Mouse (Mus musculus): ENCODE results near the gene Pawr.
A peak's percentile ranks its signal among the peaks of the same experiment; 100 is the strongest.

Gene Pawr

DNA sequence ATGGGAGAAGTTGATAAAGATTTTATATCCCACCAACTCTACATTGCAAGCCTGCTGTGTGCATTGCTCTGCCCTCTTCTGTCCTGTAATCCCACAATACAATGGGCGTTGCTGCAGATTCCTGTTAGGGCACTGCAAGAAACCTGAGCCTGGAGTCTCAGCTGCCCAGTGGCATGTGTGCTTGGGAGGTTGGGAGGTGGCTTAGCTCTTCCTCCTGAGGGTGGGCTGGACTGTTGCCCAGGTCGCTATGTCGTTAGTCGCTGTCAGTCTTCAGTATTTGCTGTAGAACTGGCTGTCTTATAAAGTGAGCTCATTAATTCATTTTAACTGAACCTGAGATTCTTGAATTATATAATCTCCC, 58.0 kb downstream of the Pawr start:
- no peak for DNase-seq (ENCODE audit: low spot score in 2 of 2)

DNA sequence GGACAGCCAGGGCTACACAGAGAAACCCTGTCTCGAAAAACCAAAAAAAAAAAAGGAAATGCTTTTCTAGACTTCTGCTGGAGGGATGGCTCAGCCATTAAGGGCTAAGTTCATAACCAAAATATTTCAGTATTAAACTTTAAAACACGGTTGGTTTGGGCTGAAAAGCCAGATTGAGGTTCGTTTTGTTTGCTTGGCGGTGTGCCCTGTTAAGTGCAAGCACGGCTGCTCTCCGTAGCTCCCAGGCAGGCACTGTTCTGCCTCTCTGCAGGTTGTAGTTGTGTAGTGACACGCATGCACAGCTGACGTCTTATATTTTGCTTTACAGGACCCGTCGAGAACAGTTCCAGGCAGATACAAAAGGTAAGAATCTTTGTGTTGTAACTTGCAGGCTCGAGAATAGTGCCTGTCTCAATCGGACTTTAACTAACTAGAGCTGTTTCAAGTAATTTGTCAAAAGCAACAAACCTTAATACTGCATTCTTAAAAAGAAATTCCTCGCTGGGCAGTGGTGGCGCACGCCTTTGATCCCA, 59.5 kb downstream of the Pawr start:
- DNase-seq (ENCODE audit: low spot score in 2 of 2): no peak

DNA sequence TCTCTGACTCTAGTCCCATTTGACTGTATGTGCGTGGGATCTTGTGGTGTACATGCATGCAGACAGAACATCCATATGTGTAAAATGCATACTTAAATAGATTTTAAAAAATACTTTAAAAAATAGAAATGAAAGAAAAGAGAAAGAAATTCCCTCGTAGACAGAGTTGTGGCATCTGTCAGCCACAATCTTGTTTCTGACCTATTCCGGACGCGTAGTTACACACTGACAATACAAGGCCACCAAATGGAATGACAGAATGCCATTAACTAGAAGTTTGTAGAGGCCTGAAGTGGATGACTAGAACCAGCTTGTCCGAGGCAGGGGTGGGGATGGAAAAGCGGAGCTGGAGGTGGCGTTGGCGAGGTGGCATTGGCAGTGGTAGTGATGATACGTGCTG, 60.2 kb downstream of the Pawr start:
- no peak for DNase-seq (ENCODE audit: low spot score in 2 of 2)

DNA sequence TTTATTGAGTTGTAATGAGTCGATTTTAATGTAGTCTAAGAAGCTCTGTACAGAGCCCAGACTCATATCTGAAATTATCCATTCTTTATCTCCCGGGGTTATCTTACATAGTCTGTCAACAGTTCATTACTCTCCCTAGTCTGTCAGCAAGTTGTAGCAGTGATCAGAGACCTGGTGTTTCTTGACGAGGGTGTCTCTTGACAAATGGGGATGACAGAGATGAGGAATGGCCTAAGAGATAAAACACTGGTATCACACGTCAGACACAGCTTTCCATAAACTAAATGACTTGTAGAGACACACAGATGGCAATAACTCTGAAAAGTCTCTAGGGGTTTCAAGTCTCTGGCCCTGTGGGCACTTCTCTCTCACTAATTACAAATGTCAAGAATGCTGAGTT, 62.4 kb downstream of the Pawr start:
- DNase-seq (ENCODE audit: low spot score in 2 of 2): no peak

DNA sequence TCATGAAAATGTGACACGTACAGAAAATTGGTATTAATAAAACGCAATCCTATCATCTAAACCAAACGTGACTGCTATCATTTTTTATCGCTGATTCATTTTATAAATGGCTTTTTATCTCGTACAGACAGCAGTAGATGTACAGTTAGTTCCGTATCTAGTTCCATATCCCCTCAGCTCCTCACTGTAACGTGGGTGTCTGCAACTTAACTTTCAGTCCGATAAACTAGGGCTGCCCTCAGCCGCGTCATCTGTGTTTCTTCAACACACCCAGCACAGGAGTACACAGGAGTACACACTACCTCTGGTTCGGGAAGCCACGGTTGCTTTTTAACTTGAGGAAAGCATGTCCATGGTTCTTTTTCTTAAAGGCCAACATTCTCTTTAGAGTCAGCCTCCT, 63.3 kb downstream of the Pawr start:
- no peak for DNase-seq (ENCODE audit: low spot score in 2 of 2)

DNA sequence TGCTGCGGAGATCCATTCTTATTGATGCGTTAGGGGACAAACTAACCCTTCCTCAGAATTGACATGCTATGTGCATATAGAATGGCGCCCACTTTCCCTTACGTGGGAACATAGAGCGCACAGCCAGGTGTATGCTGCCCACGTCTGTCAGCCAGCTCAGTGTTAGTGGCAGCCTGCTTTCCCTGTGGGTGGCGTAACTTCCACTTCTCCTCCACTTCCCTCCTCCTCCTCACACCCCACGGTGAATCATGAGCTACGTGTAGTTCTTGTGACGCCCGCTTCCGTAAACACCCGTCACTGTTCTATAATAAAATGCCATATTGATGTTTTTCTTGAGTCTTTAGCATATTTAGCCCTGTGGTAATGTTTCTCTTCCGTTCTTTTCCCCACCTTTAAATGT, 63.7 kb downstream of the Pawr start:
- no peak for DNase-seq (ENCODE audit: low spot score in 2 of 2)

DNA sequence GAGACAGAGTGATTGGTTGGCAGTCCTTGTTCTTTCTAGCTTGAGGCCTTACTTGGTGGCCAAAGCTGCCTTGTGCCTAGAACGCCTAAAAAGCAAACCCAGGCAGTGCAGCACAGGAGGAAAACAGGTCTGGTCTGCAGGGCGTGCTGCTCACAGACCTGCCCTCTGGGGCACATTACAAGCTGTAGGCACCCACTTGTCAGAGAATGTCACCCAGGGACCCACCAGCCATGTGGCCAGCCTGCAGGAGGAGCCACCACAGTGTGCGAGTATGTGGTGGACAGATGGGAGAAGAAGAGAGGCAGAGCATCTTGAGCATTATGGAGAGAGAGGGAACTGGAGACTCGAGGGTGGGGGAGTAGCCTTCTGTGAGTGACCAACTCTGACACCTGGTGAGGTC, 70.8 kb downstream of the Pawr start:
- no peak for DNase-seq (ENCODE audit: low spot score in 2 of 2)

DNA sequence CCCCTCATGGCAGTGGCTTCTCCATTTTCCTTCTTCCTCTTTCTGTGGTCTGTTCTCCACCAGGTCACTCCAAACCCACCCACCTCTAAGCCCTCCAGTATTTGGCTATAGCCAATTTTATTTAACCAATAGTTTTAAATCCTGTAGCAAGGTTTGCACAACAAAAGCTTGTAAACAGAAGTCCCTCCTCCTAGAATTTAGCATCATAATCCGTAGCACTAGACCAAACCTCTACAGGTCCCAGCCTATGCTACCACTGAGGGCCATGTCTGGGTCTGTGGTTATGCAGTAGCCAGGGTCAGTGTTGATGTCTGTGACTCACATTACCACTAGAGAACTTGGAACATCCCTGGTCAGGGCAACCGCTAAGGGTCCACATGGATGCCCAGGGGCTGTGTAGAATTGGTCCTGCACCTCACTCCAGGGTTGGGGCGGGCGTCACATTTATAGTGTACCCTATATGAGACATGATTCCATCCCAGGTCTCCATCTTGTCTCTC, 71.5 kb downstream of the Pawr start:
- no peak for DNase-seq (ENCODE audit: low spot score in 2 of 2)

DNA sequence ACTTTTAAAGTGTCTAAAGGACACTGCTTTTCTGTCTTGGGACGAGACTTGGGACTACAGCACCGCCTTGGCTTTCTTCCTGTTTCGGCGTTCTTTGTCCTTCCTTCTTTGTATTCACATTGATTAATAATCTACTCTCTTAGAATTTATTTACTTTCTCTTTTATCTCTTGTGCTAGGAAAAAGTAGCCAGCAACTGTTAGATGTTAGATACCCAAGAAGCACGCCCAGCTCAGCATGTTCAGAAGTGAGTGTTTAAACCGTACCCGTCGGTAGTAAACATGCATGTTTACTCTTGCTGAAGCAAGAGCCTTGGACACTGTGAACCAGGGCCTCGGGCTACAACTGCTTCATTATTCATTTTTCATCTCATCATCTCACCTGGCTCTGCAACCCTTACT, 72.2 kb downstream of the Pawr start:
- DNase-seq (ENCODE audit: low spot score in 2 of 2): peak in 1 of 2 experiments; percentile 19

DNA sequence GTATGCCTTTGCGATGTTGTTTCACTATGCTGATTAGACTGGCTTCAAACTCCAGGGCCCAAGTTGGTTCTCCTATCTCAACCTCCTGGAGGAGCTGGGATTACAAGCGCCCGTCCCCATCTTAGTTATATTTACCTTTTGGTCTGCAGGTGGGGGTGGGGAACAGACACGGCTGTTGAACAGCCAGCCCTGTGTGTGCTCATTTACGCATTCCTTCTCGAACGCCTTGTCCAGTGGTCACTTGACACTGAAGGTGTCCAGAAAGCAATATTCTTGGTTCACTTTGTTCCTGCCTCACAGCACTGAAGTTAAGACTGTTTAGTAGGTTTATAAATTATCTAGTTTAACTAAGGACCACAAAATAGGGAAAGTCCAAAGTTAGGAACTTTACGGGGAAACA, 73.2 kb downstream of the Pawr start:
- DNase-seq (ENCODE audit: low spot score in 2 of 2): no peak

DNA sequence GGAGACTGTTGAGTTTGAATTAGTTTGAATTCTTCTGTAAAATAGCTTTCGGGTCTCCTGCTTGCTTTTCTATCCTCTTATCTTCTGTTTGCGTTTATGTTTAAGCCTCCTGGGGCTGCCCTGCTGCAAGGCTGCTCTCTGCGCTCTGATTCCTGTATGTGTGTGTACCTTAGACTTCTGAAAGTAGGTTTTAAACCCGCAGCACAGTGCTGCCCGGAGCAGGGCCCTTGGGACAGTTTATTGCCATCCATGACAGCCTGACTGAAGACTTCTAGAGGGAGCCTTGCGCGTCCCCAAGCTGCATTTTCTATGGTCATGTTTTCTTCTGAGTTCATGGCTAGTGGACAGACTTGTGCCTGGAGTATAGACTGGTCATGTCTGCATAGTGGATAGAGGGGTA, 74.0 kb downstream of the Pawr start:
- no peak for DNase-seq (ENCODE audit: low spot score in 2 of 2)

DNA sequence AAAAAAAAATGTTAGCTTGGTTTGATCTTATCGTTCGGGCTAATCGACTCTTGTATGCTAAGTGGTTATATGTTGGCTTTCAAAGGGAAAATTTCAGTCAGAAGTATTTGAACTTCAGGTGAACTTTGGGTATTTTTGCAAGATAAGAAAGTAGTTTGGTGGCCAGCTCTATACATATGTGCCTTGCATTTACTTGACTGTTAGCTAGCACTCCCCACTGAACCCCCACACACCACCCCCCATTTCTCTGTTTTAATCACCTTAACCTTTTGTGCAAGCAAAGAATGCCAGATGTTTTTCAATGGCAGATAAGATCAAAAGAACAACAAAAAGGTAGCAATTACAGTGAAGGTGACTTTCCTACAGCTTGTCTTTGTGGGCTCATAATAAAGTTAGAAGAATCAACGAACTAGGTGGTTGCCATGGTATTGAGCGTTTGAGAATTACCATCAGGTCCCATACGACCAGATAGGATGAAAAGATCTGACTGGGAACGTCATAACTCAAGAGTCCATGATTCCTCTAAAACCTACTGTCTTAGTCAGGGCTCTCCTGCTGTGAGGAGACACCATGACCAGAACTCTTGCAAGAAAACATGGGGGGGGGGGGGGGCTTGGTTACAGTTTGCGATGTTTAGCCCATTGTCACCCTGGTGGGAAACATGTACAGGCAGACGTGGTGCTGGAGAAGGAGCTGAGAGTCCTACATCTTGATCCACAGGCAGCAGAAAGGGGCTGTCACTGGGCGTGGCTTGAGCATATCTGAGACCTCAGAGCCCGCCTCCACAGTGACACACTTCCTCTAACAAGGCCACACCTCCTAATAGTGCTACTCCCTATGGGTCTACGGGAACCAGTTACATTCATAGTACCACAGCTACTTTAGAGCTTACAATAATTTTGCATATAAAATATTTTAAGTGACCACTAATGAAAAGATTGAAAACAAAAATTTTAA, 75.2 kb downstream of the Pawr start:
- DNase-seq (ENCODE audit: low spot score in 2 of 2): no peak

DNA sequence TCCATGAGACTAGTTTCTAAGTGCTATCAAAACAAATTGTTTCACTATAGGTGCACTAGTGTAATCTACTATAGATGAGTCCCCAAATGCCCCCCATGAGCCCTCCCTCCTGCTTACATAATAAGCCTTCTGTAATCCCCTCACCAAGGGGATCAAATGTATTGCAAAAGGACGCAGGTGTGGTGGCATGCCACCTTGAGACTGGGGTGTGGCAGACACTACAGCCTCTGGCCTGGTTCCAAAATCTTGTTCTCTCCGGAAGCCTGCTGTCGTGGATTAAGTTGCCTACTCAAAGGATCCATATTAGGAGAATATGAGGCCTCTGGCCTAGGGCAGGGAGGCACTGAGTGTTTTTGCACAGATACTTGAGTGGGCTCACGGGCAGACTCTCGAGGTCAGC, 76.1 kb downstream of the Pawr start:
- no peak for DNase-seq (ENCODE audit: low spot score in 2 of 2)

DNA sequence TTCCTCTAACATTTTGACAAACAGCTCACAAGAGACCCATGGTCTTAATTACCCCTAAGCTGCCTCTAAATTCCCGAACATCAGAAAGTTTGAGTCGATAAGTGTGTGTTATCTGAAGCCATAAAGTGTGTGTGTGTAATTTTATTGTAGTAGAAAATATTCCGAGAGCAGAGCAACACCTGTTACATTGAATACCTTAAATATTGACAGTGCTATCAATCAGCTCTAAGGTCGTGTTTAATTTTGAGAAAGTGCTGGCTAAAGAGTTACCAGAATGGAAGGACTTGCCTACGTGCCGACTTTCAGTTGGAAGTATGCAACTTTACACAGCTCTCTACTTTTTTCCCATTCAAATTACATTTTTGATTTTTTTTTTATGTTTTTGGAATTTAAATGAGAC, 76.5 kb downstream of the Pawr start:
- no peak for DNase-seq (ENCODE audit: low spot score in 2 of 2)

DNA sequence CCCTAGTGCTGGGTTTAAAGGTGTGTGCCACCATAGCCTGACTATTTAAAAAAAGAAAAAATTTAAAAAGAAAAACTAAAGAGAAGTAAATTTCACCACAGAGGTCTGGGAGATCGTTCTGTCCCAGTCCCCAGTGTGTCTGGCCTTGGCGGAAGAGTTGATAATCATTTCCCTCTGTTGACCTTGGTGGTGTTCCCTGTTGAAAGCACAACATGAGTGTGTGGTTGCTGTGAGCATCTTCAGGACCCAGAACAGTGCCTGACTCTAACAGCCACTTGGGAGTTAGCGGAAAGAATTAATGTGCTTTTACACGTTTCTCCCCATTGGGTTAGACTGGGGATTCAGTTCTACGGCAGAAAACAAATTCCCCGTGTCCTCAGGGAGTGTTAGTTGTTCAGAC, 77.1 kb downstream of the Pawr start:
- DNase-seq (ENCODE audit: low spot score in 2 of 2): no peak

DNA sequence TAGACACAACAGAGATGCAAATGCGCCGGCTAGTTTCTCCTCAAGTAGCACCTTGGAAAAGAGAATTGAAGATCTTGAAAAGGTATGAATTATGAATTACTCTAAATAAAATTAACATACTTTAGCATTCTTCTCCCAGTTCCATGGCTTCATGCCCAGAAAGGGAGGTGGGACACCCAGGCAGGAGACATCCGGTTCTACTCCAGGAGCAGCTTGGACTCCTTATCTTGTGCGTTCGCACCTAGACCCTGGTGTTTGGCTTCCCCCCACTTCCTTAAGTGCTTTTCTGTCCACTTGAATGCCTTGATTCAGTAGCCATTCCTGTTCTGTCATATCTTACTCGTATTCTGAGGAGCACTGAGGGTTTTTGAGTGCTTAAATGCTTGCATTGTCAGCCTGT, 77.6 kb downstream of the Pawr start:
- DNase-seq (ENCODE audit: low spot score in 2 of 2): no peak

DNA sequence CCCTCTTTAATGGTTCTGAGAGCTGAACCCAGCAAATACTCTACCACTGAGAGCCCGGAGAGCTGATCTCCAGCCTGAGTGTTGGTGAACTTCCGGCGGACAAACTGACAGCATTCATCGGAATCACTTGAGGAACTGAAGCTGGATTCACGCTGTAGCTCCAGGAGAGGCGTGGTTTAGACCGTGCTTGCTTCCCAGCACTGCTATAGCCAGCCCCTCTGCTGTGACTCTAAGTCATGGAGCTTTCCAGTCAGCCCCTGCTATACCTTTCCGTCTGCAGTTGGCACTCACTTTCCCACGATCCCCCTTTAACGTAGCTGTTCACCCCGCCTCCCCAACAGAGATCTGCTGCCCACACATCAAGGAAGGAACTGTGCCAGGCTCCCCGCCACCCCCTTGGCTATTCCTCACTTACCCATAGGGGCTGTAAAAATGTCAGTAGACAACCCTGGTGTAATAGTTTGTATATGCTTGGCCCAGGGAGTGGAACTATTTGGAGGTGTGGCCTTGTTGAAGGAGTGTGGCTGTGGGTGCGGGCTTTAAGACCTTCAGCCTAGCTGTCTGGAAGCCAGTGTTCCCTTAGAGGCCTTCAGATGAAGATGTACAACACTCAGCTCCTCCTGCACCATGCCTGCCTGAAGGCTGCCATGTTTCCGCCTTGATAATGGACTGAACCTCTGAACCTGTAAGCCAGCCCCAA, 83.2 kb downstream of the Pawr start:
- no peak for DNase-seq (ENCODE audit: low spot score in 2 of 2)

DNA sequence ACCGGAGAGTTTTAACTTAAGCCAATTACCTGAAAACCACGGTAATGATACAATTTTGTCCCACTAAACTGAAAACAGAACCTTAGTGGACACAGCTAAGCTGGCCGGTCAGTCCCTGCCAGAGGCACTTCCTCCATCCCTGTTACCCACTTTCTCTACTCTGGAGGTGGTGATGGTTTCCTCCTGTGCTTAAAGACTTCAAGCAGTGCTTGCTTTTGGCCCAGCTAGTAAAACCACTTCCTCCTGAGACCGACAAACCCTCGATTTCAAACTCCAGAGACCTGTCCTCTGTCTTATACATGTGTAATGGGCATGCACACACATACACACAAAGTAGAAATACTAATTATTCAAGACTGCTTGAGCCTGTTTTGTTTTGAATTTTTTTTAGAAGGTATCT, 85.5 kb downstream of the Pawr start:
- no peak for DNase-seq (ENCODE audit: low spot score in 2 of 2)

DNA sequence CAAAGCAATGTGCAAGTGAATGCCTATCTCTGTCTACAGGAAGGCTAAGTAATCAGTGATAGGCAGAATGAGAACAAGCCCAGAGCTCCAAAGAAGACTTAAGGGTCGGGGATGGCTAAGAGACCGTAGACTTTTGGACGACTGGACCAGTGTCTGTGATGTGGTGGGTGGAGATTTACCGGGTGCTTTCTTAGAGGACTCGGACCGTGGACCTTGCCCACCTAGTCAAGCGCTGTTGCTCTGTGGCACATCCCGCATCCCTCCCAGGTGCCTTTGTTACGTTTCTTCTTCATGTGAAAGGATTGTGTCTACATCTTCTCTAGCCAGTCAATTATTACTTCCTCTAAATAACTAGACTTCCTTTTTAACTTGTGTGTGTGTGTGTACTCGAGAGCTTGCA, 98.6 kb downstream of the Pawr start:
- no peak for DNase-seq (ENCODE audit: low spot score in 2 of 2)

DNA sequence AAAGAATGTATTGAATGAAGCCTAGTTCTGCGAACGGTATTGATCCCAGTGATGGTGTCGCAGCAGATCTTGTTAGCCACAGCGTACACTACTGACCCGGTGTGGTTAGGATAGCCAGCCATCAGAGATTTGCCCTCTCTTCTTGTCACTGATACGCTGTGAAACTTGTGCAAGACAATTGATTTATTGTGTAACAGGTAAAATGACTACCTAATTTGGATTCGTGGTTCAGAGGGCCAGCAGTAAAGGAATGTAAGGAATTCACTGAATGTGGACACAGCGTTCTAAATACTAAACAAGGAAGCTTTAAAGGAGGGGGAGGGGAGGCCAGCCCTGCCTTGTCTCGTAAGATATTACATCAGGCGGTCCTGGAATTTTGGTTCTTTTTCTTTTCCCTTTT, 100.3 kb downstream of the Pawr start:
- no peak for DNase-seq (ENCODE audit: low spot score in 2 of 2)

DNA sequence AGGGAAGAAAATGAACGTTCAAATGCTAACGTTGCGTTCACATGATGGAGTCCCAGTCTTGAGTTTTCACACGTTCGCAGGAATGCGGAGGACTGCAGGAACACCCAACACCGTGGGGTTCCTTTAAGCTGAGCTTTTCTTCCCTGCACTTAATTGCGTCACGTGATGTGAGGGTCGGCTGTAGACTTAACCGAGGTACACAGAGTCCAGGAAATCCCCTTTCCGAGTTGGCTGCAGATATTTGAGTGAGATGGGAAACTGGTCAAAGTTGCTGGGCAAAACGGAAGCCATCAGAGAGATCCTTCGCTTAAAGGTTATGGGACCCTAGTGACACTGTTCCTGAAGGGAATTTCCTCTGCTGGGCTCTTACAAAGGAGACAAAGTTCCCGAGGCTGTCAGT, 102.1 kb downstream of the Pawr start:
- DNase-seq (ENCODE audit: low spot score in 2 of 2): no peak

DNA sequence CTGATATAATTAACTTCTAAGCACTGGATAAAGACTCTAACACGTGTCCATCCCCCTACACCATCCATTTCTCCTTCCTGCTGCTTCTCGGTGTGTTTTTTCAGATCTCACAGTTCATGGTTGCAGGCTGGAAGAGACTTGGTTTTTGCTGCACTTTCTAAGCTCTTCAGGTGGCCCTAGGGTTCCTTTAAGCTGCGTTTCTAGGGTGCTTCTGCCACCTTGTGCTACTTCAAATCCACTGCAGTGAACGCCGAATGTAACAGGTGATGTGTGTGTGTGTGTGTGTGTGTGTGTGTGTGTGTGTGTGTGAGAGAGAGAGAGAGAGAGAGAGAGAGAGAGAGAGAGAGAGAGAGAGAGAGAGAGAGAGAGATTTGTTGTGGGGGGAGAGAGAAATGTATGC, 103.7 kb downstream of the Pawr start:
- DNase-seq (ENCODE audit: low spot score in 2 of 2): no peak

DNA sequence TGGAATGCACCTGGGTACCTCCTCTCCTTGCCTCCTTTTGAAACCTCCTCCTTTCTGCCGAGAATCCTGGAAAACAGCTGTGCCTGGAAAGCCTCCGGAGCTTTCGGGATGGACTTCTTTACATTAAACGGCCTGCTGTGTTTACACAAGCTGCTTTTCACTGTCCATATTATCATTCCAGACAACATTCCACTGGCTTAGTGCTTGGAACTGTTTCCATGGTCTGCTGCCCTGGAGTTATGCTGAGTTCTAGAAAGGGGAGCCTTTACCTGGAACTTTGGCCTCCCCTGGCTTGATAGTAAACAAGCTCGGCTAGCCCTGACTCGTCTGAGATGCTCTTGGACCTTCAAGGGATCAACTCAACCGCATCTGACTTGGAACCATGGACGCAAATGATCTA, 104.4 kb downstream of the Pawr start:
- no peak for DNase-seq (ENCODE audit: low spot score in 2 of 2)
